Mouse (Mus musculus): ENCODE results near the gene Cpa4. TPM values are rescaled to one million over a fixed set of nuclear protein-coding genes. Genes with fewer than 3 reads are reported as not detected.

Cpa4 gene
- polyA plus RNA-seq (2012; rRNA removed) (0.05 and 0.07 TPM in 2 replicates), polyA plus RNA-seq (2014; fragmentation: Nextera tagmentation; extraction: Ambion mirVana) (0.05 TPM in 1 of 2 replicates, not detected in the other)

DNA sequence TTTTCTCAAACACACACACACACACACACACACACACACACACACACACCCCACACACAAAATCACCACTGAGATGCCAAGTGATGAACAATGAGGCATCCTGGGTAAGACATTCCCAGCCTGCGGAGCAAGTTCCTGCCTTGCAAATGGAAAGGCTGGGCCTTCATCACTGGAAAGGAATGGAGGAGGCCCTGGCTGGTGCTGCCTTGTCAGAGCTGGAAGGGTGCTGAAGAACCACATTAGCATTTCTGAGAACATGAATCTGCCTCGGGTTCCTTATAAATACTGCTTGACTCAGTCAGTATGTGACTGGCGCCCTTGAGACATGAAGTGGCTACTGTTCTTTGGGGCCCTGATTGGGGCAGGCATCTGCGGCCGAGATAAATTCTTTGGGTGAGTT lies at the start of gene Cpa4:
Cpa4 (plus strand) TSS at position 301 of the 400 bp plus-strand sequence.
- Histone ChIP-seq H3K4me1 (replicated peaks; ENCODE audit: control insufficient read depth in 2 of 2, insufficient read depth in 2 of 2, low read length in 1 of 2) (no peaks in the 10 kb centered on the region), H3K27ac (no peak within 1 kb of the TSS), H3K27me3 (ENCODE audit: control insufficient read depth, insufficient read depth, low read length) (no peaks in the 10 kb centered on the region), H3K4me3 (ENCODE audit: insufficient read depth in 1 of 2, low read depth in 2 of 2, low read length in 2 of 2) (no peak within 1 kb of the TSS), H3K9ac (replicated peaks) (no peak within 1 kb of the TSS), H3K9me3 (ENCODE audit: control insufficient read depth, low read length) (no peaks in the 10 kb centered on the region), H3K4me2 (ENCODE audit: low read depth) (no peak within 1 kb of the TSS), H3K36me3 (replicated peaks; ENCODE audit: control insufficient read depth, insufficient read depth, low read depth) (no peaks in the 10 kb centered on the region)
- no peak for TF ChIP-seq EP300 (IDR thresholded peaks at IDR 0.05; ENCODE audit: low read depth)
- TF ChIP-seq CTCF (IDR thresholded peaks at IDR 0.05; ENCODE audit: low read depth) = no peak
- no peak for DNase-seq (ENCODE audit: low read depth in 3 of 3, low spot score in 3 of 3)
- ATAC-seq (ENCODE audit: insufficient read depth) = no peak
- WGBS (ENCODE audit: insufficient replicate concordance) = 60% methylated on average over 5 of the region's 5 CpGs

DNA sequence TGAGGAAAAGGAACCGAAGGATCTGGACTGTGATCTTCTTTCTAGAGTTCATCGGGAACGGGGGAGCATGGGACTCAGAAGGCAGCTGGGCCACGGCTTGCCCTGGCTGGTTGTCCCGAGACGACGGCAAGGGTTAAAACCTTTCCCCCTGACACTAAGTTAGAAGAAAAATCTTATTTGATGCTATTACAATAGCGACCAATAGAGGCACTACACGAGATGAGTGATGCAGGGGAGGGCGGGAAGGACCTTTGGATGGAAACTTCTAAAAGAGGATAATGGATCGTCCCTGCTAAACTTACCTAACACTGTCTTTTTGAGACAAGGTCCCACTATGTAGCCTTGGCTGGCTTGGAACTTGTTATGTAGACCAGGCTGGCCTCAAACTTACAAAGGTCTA lies 47.8 kb upstream of the Cpa4 start:
- Histone ChIP-seq H3K27ac (no peak overlapping the region), H3K4me2 (ENCODE audit: low read depth) (no peak overlapping the region), H3K9me3 (ENCODE audit: control insufficient read depth, low read length) (no peaks in the 10 kb centered on the region), H3K9ac (replicated peaks) (no peak overlapping the region), H3K27me3 (ENCODE audit: control insufficient read depth, insufficient read depth, low read length) (no peaks in the 10 kb centered on the region), H3K36me3 (replicated peaks; ENCODE audit: control insufficient read depth, insufficient read depth, low read depth) (no peaks in the 10 kb centered on the region), H3K4me1 (replicated peaks; ENCODE audit: control insufficient read depth in 2 of 2, insufficient read depth in 2 of 2, low read length in 1 of 2) (no peaks in the 10 kb centered on the region), H3K4me3 (ENCODE audit: insufficient read depth in 1 of 2, low read depth in 2 of 2, low read length in 2 of 2) (no peak overlapping the region)
- TF ChIP-seq EP300 (IDR thresholded peaks at IDR 0.05; ENCODE audit: low read depth) (no peak), CTCF (IDR thresholded peaks at IDR 0.05; ENCODE audit: low read depth) (peak; percentile 23; the same call in 1 of the 2 replicates)
- DNase-seq (ENCODE audit: low read depth in 3 of 3, low spot score in 3 of 3) (no peak), ATAC-seq (ENCODE audit: insufficient read depth) (no peak)
- 49% methylated on average over 11 of the region's 11 CpGs for WGBS (ENCODE audit: insufficient replicate concordance)

DNA sequence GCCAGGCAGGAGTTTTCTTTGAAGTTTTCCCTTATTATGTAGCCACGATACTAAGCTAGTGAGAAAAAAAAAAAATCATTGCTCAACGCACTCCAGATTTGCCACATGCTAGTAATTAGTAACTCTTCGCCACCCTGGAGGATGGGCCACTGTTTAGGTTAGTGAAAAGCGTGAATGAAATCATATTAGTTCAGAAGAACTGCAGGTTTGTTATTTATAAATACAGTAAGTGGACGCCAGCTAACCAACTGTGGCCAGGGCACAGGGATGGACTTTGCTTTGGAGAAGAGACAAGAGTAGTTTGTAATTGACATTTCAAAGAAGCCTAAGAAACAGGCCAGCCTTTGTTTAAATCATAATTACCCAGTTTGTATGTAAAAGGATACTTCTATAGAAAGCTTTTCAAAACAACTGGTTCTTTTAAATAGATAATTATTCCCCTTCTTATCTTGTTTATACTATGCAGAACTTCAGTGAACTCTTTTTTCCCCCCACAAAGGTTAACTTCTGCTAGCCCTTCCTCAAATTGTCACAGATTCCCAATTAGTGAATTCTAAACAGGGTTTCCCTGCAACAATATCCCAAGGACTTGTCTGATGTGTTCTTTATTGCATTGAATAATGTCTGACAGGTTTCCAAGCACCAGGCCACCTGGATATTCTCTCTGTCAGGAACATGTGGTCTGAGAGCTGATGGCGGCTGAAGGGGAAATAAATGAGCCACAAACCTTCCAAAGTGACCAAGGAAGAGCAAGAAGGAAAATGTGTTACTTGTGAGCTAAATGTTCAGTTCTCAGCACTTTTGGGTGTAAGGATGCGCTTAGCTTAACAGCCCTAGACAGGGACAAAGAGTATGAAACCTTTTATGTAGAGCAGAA lies 42.5 kb upstream of the Cpa4 start:
- Histone ChIP-seq H3K4me3 (ENCODE audit: insufficient read depth in 1 of 2, low read depth in 2 of 2, low read length in 2 of 2) (no peak overlapping the region), H3K27me3 (ENCODE audit: control insufficient read depth, insufficient read depth, low read length) (no peaks in the 10 kb centered on the region), H3K4me2 (ENCODE audit: low read depth) (no peak overlapping the region), H3K4me1 (replicated peaks; ENCODE audit: control insufficient read depth in 2 of 2, insufficient read depth in 2 of 2, low read length in 1 of 2) (peaks cover 0 to 2% of the 10 kb centered on the region in 2 experiments; a peak in 1 of 4 replicates), H3K36me3 (replicated peaks; ENCODE audit: control insufficient read depth, insufficient read depth, low read depth) (no peaks in the 10 kb centered on the region), H3K9ac (replicated peaks) (no peak overlapping the region), H3K27ac (no peak overlapping the region), H3K9me3 (ENCODE audit: control insufficient read depth, low read length) (no peaks in the 10 kb centered on the region)
- TF ChIP-seq EP300 (IDR thresholded peaks at IDR 0.05; ENCODE audit: low read depth) = no peak
- TF ChIP-seq CTCF (IDR thresholded peaks at IDR 0.05; ENCODE audit: low read depth) = no peak
- no peak for ATAC-seq (ENCODE audit: insufficient read depth)
- DNase-seq (ENCODE audit: low read depth in 3 of 3, low spot score in 3 of 3) = no peak
- WGBS (ENCODE audit: insufficient replicate concordance) = 55% methylated on average over 7 of the region's 7 CpGs

DNA sequence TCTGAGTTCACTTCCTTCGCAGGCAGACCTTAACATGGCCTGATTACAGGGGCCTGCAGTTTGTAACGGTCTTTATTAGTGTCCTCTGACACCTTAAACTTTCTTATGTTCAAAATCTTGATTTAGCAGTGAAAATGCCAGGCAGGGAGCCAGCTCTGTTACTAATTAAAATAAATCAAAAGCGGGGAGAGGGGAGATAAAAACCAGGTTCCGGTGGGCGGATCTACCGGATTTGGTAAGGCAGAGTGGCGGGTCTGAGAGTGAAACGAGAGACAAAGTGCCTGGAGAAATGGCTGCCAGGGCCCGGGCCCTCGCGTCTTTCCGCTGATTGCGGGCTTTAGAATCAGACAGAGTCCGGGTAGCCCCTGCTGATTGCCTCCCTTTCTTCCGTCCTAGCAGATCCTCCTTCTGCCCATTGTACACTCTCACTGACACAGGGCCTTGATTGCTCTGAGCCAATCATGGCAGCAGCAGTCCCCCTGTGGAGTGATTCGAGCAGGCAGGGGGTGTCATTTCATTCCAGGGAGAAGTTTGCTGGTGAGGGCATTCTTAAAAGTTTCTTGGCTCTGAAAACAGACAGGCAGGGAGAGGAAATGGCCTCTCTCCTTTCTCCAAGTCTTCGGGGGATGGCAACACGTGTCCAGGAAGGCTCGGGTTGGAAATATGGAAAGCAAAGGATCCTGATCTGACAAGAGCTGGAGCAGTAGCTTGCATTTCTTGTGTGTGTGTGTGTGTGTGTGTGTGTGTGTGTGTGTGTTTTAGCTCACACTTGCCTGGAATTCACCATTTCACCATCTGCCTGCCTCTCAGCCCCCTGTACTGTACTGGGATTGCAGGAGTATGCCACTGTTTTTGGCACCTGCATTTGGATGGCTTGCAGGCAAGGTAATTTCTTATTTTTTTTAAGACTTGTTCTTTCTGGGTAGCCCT lies 41.3 kb upstream of the Cpa4 start:
- Histone ChIP-seq H3K4me1 (replicated peaks; ENCODE audit: control insufficient read depth in 2 of 2, insufficient read depth in 2 of 2, low read length in 1 of 2) (peaks cover 0 to 2% of the 10 kb centered on the region in 2 experiments; a peak in 1 of 4 replicates), H3K9me3 (ENCODE audit: control insufficient read depth, low read length) (no peaks in the 10 kb centered on the region), H3K27me3 (ENCODE audit: control insufficient read depth, insufficient read depth, low read length) (no peaks in the 10 kb centered on the region), H3K27ac (no peak overlapping the region), H3K4me3 (ENCODE audit: insufficient read depth in 1 of 2, low read depth in 2 of 2, low read length in 2 of 2) (no peak overlapping the region), H3K36me3 (replicated peaks; ENCODE audit: control insufficient read depth, insufficient read depth, low read depth) (no peaks in the 10 kb centered on the region), H3K4me2 (ENCODE audit: low read depth) (no peak overlapping the region), H3K9ac (replicated peaks) (no peak overlapping the region)
- no peak for DNase-seq (ENCODE audit: low read depth in 3 of 3, low spot score in 3 of 3)
- TF ChIP-seq CTCF (IDR thresholded peaks at IDR 0.05; ENCODE audit: low read depth) (no peak), EP300 (IDR thresholded peaks at IDR 0.05; ENCODE audit: low read depth) (no peak)
- 21% methylated on average over 19 of the region's 19 CpGs for WGBS (ENCODE audit: insufficient replicate concordance)
- no peak for ATAC-seq (ENCODE audit: insufficient read depth)
